Mouse (Mus musculus) layer of hippocampus, adult 8-10 months (tissue): ENCODE results near the gene Olfr750. TPM values are rescaled to one million over a fixed set of nuclear protein-coding genes. Genes with fewer than 3 reads are reported as not detected.

ENCODE experiments used
- DNase-seq, 2 experiments: peaks; one replicate each; pipeline ENCODE4 v3.0.0; 2022; ENCODE audit warnings: low spot score in 2 of 2
- total RNA-seq, 4 experiments: library from RNA; stranded (reverse); gene quantifications; 2 replicates each; pipeline ENCODE4 v1.2.4; 2022

The Olfr750 gene
- total RNA-seq, 4 experiments from 2014 or later = not detected

GRCm38 (mm10) chr14:51088166-51088969, 14.1 kb upstream of the Olfr750 start:
- peak; percentile 80 to 91 for DNase-seq

DNA sequence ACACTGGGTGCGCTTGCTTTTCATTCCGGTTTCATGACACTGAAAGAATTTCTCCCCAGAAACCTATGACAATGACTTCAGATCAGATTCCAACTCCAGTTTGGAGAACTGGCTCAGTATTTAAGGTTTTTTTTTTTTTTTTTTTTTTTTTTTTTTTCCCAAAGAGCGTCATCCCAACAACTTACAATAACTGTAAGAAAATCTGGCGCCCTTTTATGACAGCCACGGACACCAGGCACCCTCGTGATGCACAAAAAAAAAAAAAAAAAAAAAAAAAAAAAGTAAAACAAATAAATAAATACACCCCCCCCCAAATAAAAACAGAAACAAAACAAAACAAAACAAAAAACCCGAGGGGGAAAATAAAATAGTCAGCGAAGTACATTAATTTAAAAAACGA, 13.5 kb upstream of the Olfr750 start:
- no peak for DNase-seq

GRCm38 (mm10) chr14:51085911-51086310, 11.7 kb upstream of the Olfr750 start:
- no peak for DNase-seq

DNA sequence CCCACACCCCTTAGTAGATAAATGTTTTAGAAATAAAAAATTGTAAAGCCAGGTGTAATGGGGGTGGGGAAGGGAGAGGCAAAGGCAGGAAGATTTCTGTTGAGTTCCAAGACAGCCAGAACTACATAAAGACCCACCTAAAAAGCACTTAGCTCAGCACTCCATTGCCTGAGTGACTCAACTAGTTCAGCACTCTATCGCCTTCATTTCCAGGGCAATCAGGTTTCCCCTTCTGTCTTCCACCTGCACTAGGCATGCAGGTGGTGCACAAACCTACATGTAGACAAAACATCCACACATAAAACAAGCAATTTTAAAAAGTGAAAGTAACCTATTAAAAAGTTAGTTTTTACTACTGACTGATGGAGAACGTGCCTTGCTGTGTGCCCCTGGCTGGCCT, 10.9 kb upstream of the Olfr750 start:
- no peak for DNase-seq

GRCm38 (mm10) chr14:51083805-51084204, 9.6 kb upstream of the Olfr750 start:
- no peak for DNase-seq

- DNase-seq = peak in 1 of 2 experiments; percentile 79
Measured at GRCm38 (mm10) chr14:51082599-51083581, 8.7 kb upstream of the Olfr750 start.

- DNase-seq = no peak
Measured at GRCm38 (mm10) chr14:51081035-51081434, 6.8 kb upstream of the Olfr750 start.

DNA sequence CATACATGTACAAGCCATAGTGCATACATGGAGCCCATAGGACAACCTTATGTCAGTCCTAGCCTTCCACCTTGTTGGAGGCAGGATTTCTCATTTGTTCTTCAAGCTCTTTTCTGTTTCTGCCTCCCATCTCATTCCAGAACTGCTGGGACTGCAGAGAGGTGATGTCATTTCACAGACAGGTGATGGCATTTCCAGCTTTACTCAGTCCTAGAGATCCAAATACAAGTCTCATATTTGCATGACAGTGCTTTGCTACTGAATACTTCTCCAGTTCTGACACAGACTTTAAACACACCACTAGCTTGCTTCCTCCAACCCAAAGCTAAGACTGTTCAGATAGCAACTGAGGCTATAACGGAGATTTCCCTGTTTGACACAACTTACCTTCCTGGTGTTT, 4.9 kb upstream of the Olfr750 start:
- DNase-seq = no peak

GRCm38 (mm10) chr14:51069617-51070016, 4.6 kb downstream of the Olfr750 start:
- no peak for DNase-seq

DNA sequence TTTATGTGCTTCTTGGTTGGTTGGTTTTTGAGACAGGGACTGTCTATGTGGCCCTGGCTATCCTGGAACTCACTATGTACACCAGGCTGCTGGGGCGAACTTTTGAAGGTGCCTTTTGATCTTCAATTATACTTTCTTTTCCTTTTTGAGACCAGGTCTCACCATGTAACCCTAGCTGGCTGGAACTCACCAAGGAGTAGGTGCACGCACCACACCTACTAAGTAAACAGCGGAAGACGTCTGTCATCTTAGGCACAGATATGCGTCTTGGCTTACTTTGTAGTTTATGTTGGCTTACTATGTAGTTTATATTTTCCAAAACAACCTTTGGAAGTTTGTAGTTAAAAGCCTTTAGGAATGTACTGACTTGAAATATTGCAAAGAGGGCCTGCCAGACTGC, 5.3 kb downstream of the Olfr750 start:
- DNase-seq = no peak

DNA sequence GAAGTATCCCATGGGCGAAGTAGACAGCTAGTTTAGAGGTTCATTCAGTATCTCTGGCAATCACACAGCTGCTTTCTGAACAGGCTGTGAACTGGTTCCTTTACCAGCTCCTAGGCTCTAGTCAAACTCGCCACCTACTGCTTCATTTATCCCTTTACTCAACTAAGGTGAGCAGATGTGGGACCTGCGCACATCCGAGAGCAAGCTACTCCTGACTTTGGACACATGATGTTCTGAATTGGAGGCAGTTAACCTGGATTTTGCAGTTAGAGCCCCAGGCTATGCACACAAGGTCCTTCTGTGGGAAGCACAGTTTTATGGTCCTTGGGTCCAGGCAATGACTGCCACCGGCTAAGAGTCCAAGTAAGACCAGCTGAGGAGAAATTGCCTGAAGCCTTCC, 13.5 kb downstream of the Olfr750 start:
- DNase-seq = no peak

DNA sequence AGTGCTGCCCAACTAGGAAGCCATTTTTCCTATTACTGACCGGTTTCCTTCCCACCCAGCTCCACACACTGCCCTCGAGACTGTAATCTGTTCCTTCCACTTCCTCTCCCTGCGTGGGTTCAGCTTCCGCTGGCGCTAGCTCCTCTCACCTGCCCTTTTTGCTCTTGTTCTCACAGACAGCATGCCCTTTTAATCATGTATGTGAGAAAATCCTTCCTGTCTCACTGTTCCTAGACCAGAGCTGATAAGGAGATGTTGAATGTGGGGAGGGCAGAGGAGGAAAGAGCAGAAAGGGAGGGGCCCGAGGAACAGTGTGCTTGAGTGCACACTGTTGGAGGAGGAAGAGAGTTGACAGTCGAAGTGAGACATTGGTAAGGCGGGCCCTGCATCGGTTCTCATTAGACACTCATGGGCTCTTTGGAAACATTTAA, 16.8 kb downstream of the Olfr750 start, which contains the start of gene Rnase12:
Rnase12 (minus strand) TSS at position 261 of the 431 bp plus-strand sequence.
- no peak for DNase-seq

- no peak for DNase-seq
Measured at GRCm38 (mm10) chr14:51054243-51055237, 19.7 kb downstream of the Olfr750 start.

DNA sequence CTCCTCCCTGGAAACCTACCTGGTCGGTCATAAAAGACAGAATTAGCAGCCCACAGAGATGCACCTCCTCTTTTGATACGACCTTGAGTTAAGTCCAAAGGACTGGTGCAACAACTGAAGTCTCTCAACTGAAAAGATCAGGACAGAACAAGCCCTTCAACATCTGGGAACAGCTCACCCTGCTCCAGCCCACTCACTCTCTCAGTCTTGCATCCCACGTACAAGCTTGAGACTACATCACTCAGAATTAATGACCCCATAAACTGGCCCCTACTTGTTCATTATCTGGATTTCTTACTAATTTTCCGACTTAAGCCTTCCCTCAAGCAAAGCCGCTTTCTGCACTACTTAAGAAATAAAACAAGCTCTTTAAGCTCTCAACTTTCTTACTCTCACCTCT, 21.1 kb downstream of the Olfr750 start:
- no peak for DNase-seq

DNA sequence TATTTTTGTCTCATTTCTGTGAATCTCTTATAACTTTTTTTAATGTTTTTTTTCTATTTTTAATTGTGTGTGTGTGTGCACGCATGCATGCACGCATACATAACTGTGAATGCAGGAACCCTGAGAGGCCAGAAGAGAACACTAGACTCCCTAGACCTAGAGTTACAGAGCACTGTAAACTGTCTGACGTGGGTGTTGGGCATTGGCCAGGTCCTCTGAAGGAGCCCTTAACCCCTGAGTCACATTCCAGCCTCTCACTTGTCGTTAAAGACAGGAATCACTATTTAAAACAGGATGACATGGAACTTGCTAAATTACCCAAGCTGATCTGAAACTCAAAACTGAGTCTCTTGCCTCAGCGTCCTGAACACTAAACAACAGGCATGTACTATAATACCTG, 22.3 kb downstream of the Olfr750 start:
- no peak for DNase-seq

DNA sequence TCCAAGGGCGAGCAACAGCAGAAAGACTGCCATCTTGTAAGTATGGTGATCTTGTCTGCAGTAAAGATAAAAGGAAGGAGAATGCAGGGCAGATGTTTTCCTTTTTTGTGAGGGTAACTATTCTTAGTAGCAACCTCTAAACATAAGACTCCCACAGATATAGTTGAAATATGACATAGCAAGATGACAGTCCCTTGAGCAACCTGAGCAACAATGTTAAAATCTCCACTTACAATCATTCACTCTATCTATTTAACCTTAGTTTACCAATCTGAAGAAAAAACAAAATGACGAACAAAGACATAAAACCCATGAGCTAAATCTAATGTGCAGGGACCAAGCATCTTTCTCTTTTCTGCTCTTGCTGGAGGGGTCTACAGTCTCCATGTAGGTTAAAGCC, 24.2 kb downstream of the Olfr750 start, which contains the start of gene Rnase11:
Rnase11 (minus strand) TSS at position 101 of the 400 bp plus-strand sequence.
- DNase-seq = no peak

DNA sequence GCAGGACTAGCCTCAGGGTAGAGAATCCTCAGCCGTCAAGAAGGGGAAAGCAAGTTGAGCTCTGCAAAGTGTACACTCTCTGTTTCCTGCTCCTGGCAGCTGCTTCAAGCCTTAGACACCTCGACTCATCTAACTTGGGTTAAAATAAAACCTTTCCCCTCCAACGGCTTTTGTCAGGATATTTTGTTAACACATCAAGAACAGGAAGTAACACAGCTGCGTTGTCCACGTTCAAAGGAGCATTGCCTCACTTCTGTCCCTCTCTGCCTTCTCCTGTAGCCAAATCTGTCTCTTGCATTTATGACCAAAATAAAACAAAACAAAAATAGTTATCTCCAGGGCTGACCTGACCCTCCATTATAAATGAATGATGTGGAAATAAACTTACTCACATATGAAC, 26.4 kb downstream of the Olfr750 start:
- DNase-seq = no peak

- no peak for DNase-seq
Measured at GRCm38 (mm10) chr14:51041769-51042168, 32.5 kb downstream of the Olfr750 start, which contains the start of gene Rnase9. TSS of gene Rnase9 (minus strand) at chr14:51041869.

DNA sequence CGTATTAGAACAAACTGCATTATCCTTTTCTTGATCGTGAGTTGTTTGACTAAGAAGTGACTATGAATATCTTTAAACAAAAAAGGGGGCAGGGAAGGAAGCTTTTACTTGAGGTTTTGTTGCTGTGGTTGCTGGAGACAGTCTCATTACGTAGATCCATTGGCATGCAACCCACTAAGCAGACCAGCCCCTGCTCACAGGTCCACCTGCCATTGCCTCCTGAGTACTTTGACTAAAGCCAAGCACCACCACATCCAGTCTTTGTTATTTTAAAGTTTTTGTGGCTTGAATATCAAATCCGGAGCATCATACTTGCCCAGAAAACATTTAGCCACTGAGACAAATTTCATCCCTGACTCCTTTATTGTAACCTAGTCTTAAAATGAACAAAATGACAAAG, 38.0 kb downstream of the Olfr750 start:
- DNase-seq = no peak

DNA sequence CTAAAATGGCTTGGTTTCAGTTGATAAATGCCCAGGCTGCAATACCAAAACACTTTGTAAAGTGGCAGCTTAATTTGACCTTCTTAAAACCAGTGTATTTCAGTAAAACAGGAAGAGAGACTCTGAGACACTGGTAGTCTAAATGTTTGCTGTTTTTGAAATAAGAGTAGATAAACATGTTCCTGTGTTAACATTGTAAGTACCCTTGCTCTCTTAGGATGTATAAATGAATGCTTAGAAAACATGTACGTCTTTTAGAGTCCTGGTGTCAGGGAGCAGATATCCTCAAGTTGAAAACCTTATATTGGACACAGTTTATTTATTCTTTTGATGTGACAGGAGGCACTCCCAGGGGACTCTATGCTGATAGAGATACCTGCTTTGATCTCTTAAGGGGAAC, 39.0 kb downstream of the Olfr750 start:
- no peak for DNase-seq
